Mouse (Mus musculus): ENCODE measurements at regions not wholly inside any gene's neighbourhood (a gene's known extent, or its start where the extent isn't known, plus 50 kb on each side); places are given as distances from the start of the nearest gene placed in this dataset.

DNA sequence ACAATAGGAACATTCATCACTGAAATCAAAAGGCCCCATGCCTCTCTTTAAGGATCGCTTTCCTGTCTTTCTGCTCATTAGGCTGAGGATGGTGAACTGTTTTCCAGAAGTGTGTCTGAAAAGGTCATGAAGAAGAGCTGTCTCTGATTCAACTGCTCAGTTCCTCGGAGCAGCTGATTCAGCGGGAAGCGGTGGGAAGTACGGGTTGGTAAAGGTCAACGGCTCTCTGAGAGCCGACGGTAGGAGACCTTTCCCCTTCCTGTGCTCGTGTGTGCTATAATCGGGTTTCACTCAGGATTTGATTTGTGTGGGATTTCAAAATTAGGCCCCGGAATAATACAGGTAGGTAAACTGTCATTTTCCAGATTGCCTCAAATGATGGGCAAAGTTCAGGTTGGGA lies 210.5 kb downstream of the Kcnrg start:
- H3K4me1 ChIP-seq = peaks cover 19% of the 10 kb centered on the region
- no peak overlapping the region for H3K27ac ChIP-seq (replicated peaks)
- no peak overlapping the region for H3K4me3 ChIP-seq
- H3K36me3 ChIP-seq (replicated peaks) = no peaks in the 10 kb centered on the region
- DNase-seq (ENCODE audit: low spot score) = no peak
- H3K9me3 ChIP-seq = no peaks in the 10 kb centered on the region
- 50% methylated on average over 11 of the region's 11 CpGs for WGBS
- H3K27me3 ChIP-seq (replicated peaks; ENCODE audit: low read depth, poor library complexity, severe bottlenecking) = no peaks in the 10 kb centered on the region

- Histone ChIP-seq H3K4me3 (no peak overlapping the region), H3K27me3 (replicated peaks; ENCODE audit: low read depth, poor library complexity, severe bottlenecking) (no peaks in the 10 kb centered on the region), H3K27ac (replicated peaks) (no peak overlapping the region), H3K9me3 (no peaks in the 10 kb centered on the region), H3K36me3 (replicated peaks) (no peaks in the 10 kb centered on the region), H3K4me1 (peaks cover 19% of the 10 kb centered on the region)
- no peak for DNase-seq (ENCODE audit: low spot score)
- 93% methylated on average over 2 of the region's 2 CpGs for WGBS
Measured at GRCm38 (mm10) chr14:61818365-61818764, 211.1 kb downstream of the Kcnrg start.

DNA sequence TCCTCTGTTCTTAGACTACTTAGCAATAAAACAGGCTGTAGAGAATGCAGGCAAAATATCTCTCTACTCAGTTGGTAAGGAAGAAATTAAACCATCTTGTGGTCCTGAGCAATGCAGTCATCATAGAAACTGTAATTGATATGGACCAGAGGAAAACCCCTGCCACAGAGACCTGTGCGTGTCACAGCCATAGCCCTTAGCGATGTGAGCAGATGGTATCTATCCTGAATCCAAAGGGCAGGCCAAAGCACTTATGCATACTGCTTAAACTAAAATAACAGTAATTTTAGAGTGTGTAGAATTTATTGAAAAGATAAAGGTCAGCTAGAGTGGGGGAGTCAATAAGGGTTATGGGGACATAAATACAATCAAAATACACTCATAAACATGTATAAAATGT lies 212.0 kb downstream of the Kcnrg start:
- 67% methylated on average over 2 of the region's 2 CpGs for WGBS
- DNase-seq (ENCODE audit: low spot score) = no peak
- Histone ChIP-seq H3K4me3 (no peak overlapping the region), H3K27ac (replicated peaks) (no peak overlapping the region), H3K4me1 (peaks cover 19% of the 10 kb centered on the region), H3K36me3 (replicated peaks) (no peaks in the 10 kb centered on the region), H3K9me3 (no peaks in the 10 kb centered on the region), H3K27me3 (replicated peaks; ENCODE audit: low read depth, poor library complexity, severe bottlenecking) (no peaks in the 10 kb centered on the region)

DNA sequence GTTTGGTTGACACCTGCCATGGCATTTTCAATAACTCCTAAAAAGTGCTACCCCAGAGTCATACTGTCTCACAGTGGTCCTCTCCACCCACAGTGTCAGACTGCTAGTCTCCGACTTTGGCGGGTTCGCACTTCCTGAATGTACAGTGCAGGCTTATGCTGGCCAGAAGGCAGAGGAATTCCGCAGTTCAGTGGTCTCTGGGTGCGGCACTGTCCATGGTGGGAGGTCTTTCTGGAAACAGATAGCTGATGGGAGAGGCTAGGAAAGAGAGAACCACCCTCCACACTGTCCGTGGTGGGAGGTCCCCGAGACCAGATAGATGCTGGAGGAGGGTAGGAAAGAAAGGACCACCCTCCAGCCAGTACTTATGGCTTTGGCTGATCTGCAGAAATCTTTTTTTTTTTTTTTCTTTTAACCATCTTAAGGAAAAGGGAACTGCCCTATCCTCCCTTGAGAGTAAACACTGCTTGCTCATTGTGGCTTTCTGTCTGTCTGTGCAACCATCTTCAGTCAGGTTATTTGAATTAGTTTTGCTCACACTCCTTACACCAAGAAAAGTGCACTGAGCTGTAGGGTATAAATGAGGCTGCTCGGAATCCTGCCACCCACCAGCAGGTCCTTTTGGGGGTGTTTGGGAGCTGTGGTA lies 227.2 kb downstream of the Kcnrg start:
- Histone ChIP-seq H3K36me3 (replicated peaks) (no peaks in the 10 kb centered on the region), H3K9me3 (no peaks in the 10 kb centered on the region), H3K27ac (replicated peaks) (no peak overlapping the region), H3K4me3 (no peak overlapping the region), H3K4me1 (peaks cover 29% of the 10 kb centered on the region), H3K27me3 (replicated peaks; ENCODE audit: low read depth, poor library complexity, severe bottlenecking) (no peaks in the 10 kb centered on the region)
- no peak for DNase-seq (ENCODE audit: low spot score)
- WGBS = 71% methylated on average over 8 of the region's 8 CpGs

GRCm38 (mm10) chr14:61835729-61836128 lies 228.5 kb downstream of the Kcnrg start:
- H3K4me1 ChIP-seq = peaks cover 22% of the 10 kb centered on the region
- no peak overlapping the region for H3K4me3 ChIP-seq
- DNase-seq (ENCODE audit: low spot score) = no peak
- no peaks in the 10 kb centered on the region for H3K36me3 ChIP-seq (replicated peaks)
- no peaks in the 10 kb centered on the region for H3K9me3 ChIP-seq
- WGBS = 65% methylated on average over 6 of the region's 6 CpGs
- H3K27me3 ChIP-seq (replicated peaks; ENCODE audit: low read depth, poor library complexity, severe bottlenecking) = no peaks in the 10 kb centered on the region
- no peak overlapping the region for H3K27ac ChIP-seq (replicated peaks)

- 72% methylated on average over 6 of the region's 6 CpGs for WGBS
- no peak overlapping the region for H3K27ac ChIP-seq (replicated peaks)
- no peaks in the 10 kb centered on the region for H3K9me3 ChIP-seq
- H3K4me3 ChIP-seq = no peak overlapping the region
- DNase-seq (ENCODE audit: low spot score) = peak; percentile 40
- H3K36me3 ChIP-seq (replicated peaks) = no peaks in the 10 kb centered on the region
- H3K4me1 ChIP-seq = peaks cover 22% of the 10 kb centered on the region
- no peaks in the 10 kb centered on the region for H3K27me3 ChIP-seq (replicated peaks; ENCODE audit: low read depth, poor library complexity, severe bottlenecking)
Measured at GRCm38 (mm10) chr14:61836231-61836630, 229.0 kb downstream of the Kcnrg start.

- 82% methylated on average over 4 of the region's 4 CpGs for WGBS
- no peaks in the 10 kb centered on the region for H3K27me3 ChIP-seq (replicated peaks; ENCODE audit: low read depth, poor library complexity, severe bottlenecking)
- no peak overlapping the region for H3K27ac ChIP-seq (replicated peaks)
- no peaks in the 10 kb centered on the region for H3K9me3 ChIP-seq
- peaks cover 22% of the 10 kb centered on the region for H3K4me1 ChIP-seq
- H3K36me3 ChIP-seq (replicated peaks) = no peaks in the 10 kb centered on the region
- DNase-seq (ENCODE audit: low spot score) = no peak
- no peak overlapping the region for H3K4me3 ChIP-seq
Measured at GRCm38 (mm10) chr14:61836965-61837364, 229.7 kb downstream of the Kcnrg start.

GRCm38 (mm10) chr14:61837851-61838250 lies 230.6 kb downstream of the Kcnrg start:
- no peaks in the 10 kb centered on the region for H3K9me3 ChIP-seq
- H3K4me3 ChIP-seq = no peak overlapping the region
- no peaks in the 10 kb centered on the region for H3K27me3 ChIP-seq (replicated peaks; ENCODE audit: low read depth, poor library complexity, severe bottlenecking)
- DNase-seq (ENCODE audit: low spot score) = no peak
- H3K4me1 ChIP-seq = peaks cover 22% of the 10 kb centered on the region
- 76% methylated on average over 8 of the region's 8 CpGs for WGBS
- no peaks in the 10 kb centered on the region for H3K36me3 ChIP-seq (replicated peaks)
- H3K27ac ChIP-seq (replicated peaks) = no peak overlapping the region

DNA sequence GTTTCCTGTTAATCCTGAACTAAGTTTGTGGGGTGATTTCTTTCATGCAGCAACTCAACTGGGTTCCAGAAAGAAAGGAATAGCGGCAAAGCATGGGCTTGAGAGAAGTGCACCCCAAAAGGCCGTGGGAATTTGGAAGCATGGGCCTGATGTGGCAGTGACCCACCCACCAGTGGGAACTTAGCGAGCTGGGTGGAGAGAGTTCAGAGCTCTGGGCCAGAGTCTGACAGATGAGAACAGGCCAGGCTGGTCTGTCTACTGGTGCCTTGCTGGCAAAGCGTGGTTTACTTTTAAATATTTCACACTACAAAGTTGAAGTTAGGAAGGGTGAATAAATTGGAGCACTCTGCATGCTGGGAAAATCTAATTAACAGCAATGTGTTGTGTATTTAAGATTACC lies 235.2 kb downstream of the Kcnrg start:
- H3K36me3 ChIP-seq (replicated peaks) = no peaks in the 10 kb centered on the region
- no peak overlapping the region for H3K4me3 ChIP-seq
- WGBS = 88% methylated on average over 4 of the region's 4 CpGs
- H3K9me3 ChIP-seq = no peaks in the 10 kb centered on the region
- DNase-seq (ENCODE audit: low spot score) = no peak
- no peaks in the 10 kb centered on the region for H3K27me3 ChIP-seq (replicated peaks; ENCODE audit: low read depth, poor library complexity, severe bottlenecking)
- H3K27ac ChIP-seq (replicated peaks) = no peak overlapping the region
- no peaks in the 10 kb centered on the region for H3K4me1 ChIP-seq

DNA sequence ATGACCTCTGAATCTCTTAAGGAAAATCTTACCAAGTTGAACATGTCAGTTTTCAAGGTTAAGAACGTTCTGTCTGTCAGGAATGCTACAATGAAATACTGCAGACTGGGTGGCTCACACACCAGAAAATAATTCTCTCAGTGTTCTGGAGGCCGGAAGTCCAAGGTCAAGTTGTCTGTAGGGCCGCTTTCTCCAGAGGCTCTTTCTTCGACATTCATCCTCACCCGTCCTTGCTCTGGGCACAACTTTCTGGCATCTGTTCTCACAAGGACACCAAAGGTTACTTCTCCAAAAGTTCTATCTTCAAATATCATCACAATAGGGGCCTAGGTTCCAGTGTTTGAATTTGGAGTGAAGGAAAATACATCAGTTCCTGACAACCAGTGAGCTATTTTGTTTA lies 239.2 kb downstream of the Kcnrg start:
- Histone ChIP-seq H3K27ac (replicated peaks) (no peak overlapping the region), H3K36me3 (replicated peaks) (no peaks in the 10 kb centered on the region), H3K27me3 (replicated peaks; ENCODE audit: low read depth, poor library complexity, severe bottlenecking) (no peaks in the 10 kb centered on the region), H3K4me1 (no peaks in the 10 kb centered on the region), H3K9me3 (no peaks in the 10 kb centered on the region), H3K4me3 (no peak overlapping the region)
- no peak for DNase-seq (ENCODE audit: low spot score)
- WGBS = 90% methylated on average over 5 of the region's 5 CpGs

DNA sequence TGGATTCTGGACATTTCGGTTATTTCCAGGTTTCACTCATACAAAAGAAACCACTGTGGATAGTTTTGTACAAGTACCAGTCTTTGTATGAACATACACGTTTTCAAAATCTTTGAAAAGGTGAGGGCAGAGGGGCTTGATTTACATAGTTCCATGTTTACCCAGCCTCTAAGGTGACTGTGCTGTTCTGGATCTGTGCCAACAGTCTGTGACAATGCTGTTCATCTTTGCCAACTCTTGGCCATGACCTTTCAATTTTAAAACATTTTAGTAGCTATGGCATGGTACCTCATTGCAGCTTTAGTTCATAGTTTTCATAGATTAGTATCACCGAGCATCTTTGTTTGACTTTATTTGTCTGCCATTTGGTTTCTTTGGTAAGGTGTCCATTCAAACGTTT lies 243.0 kb downstream of the Kcnrg start:
- 87% methylated on average over 4 of the region's 4 CpGs for WGBS

GRCm38 (mm10) chr14:61857616-61858015 lies 250.4 kb downstream of the Kcnrg start:
- DNase-seq (ENCODE audit: low spot score) = no peak
- Histone ChIP-seq H3K9me3 (no peaks in the 10 kb centered on the region), H3K4me3 (no peak overlapping the region), H3K36me3 (replicated peaks) (no peaks in the 10 kb centered on the region), H3K27ac (replicated peaks) (no peak overlapping the region), H3K27me3 (replicated peaks; ENCODE audit: low read depth, poor library complexity, severe bottlenecking) (no peaks in the 10 kb centered on the region), H3K4me1 (no peaks in the 10 kb centered on the region)
- WGBS = 91% methylated on average over 6 of the region's 6 CpGs

More for the DNA sequence above, 243.0 kb downstream of the Kcnrg start:
- H3K27me3 ChIP-seq (replicated peaks; ENCODE audit: low read depth, poor library complexity, severe bottlenecking) = no peaks in the 10 kb centered on the region
- H3K27ac ChIP-seq (replicated peaks) = no peak overlapping the region
- no peaks in the 10 kb centered on the region for H3K4me1 ChIP-seq
- no peaks in the 10 kb centered on the region for H3K36me3 ChIP-seq (replicated peaks)
- DNase-seq (ENCODE audit: low spot score) = no peak
- H3K9me3 ChIP-seq = no peaks in the 10 kb centered on the region
- H3K4me3 ChIP-seq = no peak overlapping the region

- WGBS = 92% methylated on average over 4 of the region's 4 CpGs
- no peaks in the 10 kb centered on the region for H3K36me3 ChIP-seq (replicated peaks)
Measured at GRCm38 (mm10) chr14:61860688-61861087, 253.4 kb downstream of the Kcnrg start.

More at GRCm38 (mm10) chr14:61860688-61861087, 253.4 kb downstream of the Kcnrg start:
- H3K4me3 ChIP-seq = no peak overlapping the region
- no peaks in the 10 kb centered on the region for H3K9me3 ChIP-seq
- no peak for DNase-seq (ENCODE audit: low spot score)
- H3K27me3 ChIP-seq (replicated peaks; ENCODE audit: low read depth, poor library complexity, severe bottlenecking) = no peaks in the 10 kb centered on the region
- no peaks in the 10 kb centered on the region for H3K4me1 ChIP-seq
- H3K27ac ChIP-seq (replicated peaks) = no peak overlapping the region
